Mouse (Mus musculus) limb, embryonic 11.5 days (tissue): ENCODE measurements around the gene Tmem117. TPM values are rescaled to one million over a fixed set of nuclear protein-coding genes. Genes with fewer than 3 reads are reported as not detected.

Experiments used
- ATAC-seq: fragments of 200-750 bp; cut with Nextera tagmentation; 2 replicates; pipeline ENCODE4 v1.8.0; 2017; ENCODE audit warnings: low read depth; ENCODE audit not compliant: insufficient number of reproducible peaks, low FRiP score, low TSS enrichment
- DNase-seq: peaks from one replicate; pipeline ENCODE4 v3.0.0-alpha.2; 2015; ENCODE audit warnings: low spot score
- H3K27ac ChIP-seq: fragments of 300-500 bp; sonication (generic); replicated peaks from 2 replicates; pipeline ENCODE4 v1.5.1; 2014; ENCODE audit warnings: low read depth, mild to moderate bottlenecking, low read length
- H3K27me3 ChIP-seq: fragments of 300-500 bp; sonication (generic); 2 replicates; pipeline ENCODE4 v1.6.1; 2014; ENCODE audit warnings: mild to moderate bottlenecking, low read length, mixed read lengths; ENCODE audit not compliant: control insufficient read depth, insufficient read depth
- H3K36me3 ChIP-seq: fragments of 300-500 bp; sonication (generic); 2 replicates; pipeline ENCODE4 v1.6.1; 2014; ENCODE audit warnings: mild to moderate bottlenecking, low read length, moderate library complexity, mixed read lengths; ENCODE audit not compliant: control insufficient read depth, insufficient read depth
- H3K4me1 ChIP-seq: fragments of 300-500 bp; sonication (generic); 2 replicates; pipeline ENCODE4 v1.6.1; 2014; ENCODE audit warnings: low read length, mixed read lengths; ENCODE audit not compliant: control insufficient read depth, insufficient read depth
- H3K4me2 ChIP-seq: fragments of 300-500 bp; sonication (generic); 2 replicates; pipeline ENCODE4 v1.6.1; 2014; ENCODE audit warnings: low read depth, mild to moderate bottlenecking, moderate library complexity; ENCODE audit not compliant: severe bottlenecking
- H3K4me3 ChIP-seq: fragments of 300-500 bp; sonication (generic); 2 replicates; pipeline ENCODE4 v1.5.1; 2014; ENCODE audit warnings: low read depth, low read length
- H3K9ac ChIP-seq: fragments of 300-500 bp; sonication (generic); 2 replicates; pipeline ENCODE4 v1.6.1; 2014; ENCODE audit warnings: mild to moderate bottlenecking, low read length
- H3K9me3 ChIP-seq: fragments of 300-500 bp; sonication (generic); 2 replicates; pipeline ENCODE4 v1.6.1; 2016; ENCODE audit warnings: low read length; ENCODE audit not compliant: control insufficient read depth
- WGBS: fragments of 180-500 bp; shearing (Covaris S2); extraction: QIAGEN DNeasy Blood & Tissue Kit; methylation state at CpG from one replicate; pipeline ENCODE4 v1.1.7; 2014; 5-methylcytosine and 5-hydroxymethylcytosine counted together
- polyA plus RNA-seq: library from polyadenylated mRNA; unstranded; fragments of >200 nt; fragmentation: Nextera tagmentation; extraction: Ambion mirVana; gene quantifications from 2 replicates; pipeline ENCODE4 v1.2.1, GENCODE M21; 2014

Gene Tmem117
- polyA plus RNA-seq, 1 experiment from 2014 or later, result 1.7 TPM

- Histone ChIP-seq H3K27ac (no peak overlapping the region), H3K4me1 (no peaks in the 10 kb centered on the region), H3K4me2 (no peak overlapping the region), H3K36me3 (no peaks in the 10 kb centered on the region), H3K9ac (no peak overlapping the region), H3K27me3 (no peaks in the 10 kb centered on the region), H3K9me3 (no peaks in the 10 kb centered on the region), H3K4me3 (no peak overlapping the region)
- 87% methylated on average over 2 of the region's 2 CpGs for WGBS
- DNase-seq, result no peak
- no peak for ATAC-seq
Measured at GRCm38 (mm10) chr15:95145118-95145517, 516.1 kb downstream of the Tmem117 start.

Other genes starting within 250 kb of the Tmem117 start
- gene Adamts20, start 163.8 kb upstream of the Tmem117 start, polyA plus RNA-seq, result 4.9 and 5.2 TPM in 2 replicates
- gene Pus7l, start 85.7 kb upstream of the Tmem117 start, polyA plus RNA-seq, result 9.0 and 10.3 TPM in 2 replicates
- gene Irak4, start 85.6 kb upstream of the Tmem117 start, polyA plus RNA-seq, result 1.7 and 2.7 TPM in 2 replicates
- gene Twf1, start 39.3 kb upstream of the Tmem117 start, polyA plus RNA-seq, result 64.4 and 65.1 TPM in 2 replicates